Mouse (Mus musculus): Measurements from ENCODE around the gene Ndufaf4. TPM values are rescaled to one million over a fixed set of nuclear protein-coding genes. Genes with fewer than 3 reads are reported as not detected.

Ndufaf4 gene
- polyA plus RNA-seq (2017; shearing (Covaris generic)): 35.0 TPM

DNA sequence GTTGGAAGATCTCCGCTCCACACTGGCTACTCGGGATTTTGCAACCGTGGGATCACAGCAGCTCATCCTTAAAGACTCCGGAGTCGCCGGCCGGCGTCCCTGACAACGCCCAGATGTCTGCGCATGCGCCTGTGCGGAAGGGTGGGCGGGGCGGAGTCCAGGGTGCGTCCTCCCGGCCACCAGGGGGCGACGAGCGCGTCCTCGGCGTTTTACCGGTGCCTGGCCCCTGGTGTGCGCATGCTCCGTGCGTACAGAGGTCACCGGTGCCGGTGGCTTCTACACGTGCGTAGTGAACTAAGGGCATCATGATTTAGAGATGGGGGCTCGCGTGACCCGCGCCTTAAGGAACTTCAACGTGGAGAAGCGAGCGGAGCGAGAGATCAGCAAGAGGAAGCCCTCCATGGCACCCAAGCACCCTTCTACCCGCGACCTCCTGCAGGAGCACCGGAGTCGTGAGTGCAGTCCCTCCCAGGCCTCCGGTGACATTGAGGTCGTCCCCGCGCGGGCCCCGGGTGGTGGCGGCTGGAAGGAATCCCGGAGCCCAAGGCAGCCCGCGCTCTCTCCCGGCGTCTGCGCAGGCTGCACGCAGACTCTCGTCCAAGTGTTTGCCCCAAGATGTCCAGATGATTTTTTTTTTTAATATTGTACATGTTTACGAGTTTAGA lies at the start of gene Ndufaf4:
Gene Ndufaf4, plus strand, starts transcription at position 233 of the 665 bp plus-strand sequence.

DNA sequence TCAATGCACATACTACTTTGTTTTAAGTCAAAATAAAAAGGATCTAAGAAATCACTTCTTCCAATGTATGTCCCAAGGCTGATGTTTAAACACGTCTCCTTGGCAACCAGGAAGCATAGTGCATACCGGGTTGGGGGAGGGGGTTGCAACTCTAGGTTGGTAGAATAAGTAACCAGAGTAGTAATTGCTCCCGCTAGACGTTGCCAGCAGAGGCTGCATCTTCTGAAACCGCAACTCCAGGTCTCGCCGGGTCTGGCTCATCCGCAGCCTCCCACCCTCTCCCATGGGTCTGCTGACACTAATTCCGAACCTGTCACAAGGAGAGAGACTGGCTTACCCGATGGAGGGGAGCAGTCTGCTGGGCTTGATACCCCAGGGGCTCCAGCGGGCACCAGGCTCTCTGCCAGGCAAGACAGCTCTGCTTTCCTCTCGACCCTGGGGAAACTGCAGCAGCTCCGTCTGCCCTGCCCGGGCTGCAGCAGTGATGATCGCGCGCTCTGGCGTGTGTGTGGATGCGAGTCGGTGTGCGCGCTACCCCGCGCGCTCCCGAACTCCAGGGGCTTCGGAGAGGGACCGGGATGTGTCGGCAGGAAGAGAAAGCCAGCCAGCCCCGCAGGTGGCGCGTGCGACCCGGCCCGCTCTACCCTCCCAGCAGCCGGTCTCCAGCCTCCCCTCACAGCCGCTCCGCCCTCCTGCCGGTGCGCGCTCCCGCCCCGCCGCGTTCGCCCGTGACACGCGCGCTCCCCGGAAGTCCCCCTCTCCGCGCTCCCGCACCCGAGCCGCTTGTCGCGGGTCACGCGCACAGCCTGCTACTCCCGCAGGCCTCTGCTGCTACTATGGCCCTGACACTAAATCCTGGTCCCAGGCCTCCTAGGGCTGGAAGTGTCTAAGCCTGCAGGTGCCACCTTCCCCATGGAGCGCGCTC lies 47.2 kb upstream of the Ndufaf4 start, which contains the start of gene Klhl32:
Gene Klhl32, minus strand, starts transcription at position 724 of the 925 bp plus-strand sequence.

Other genes starting within 250 kb of the Ndufaf4 start
- gene Klhl32, start 47.0 kb upstream of the Ndufaf4 start, polyA plus RNA-seq (2017; shearing (Covaris generic)): 0.07 TPM
- gene Gpr63, start 68.3 kb downstream of the Ndufaf4 start, polyA plus RNA-seq (2017; shearing (Covaris generic)): not detected

Data from CD4-positive, CD25-positive, alpha-beta regulatory T cell, adult 9 weeks (primary cell).